Comparison of ENCODE assay signal across 19 mouse cellular contexts in genomic region chr6:100787726-100788125, GRCm38 (mm10).
"Had no signal": no experiment of that assay in that cellular context is flagged by ENCODE, and none has a peak within 500 bp of the region (broad histone marks: within the 10 kb centered on the region; RNA-seq: fewer than 3 reads in every experiment).

No protein-coding gene starts in this region.

- H3K9me3 ChIP-seq: midbrain, embryonic 10.5 days; midbrain, embryonic 12.5 days; neural tube, embryonic 15.5 days had no signal

- ATAC-seq: midbrain, embryonic 16.5 days had no signal

- H3K36me3 ChIP-seq: midbrain, embryonic 10.5 days; midbrain, embryonic 12.5 days; neural tube, embryonic 13.5 days; neural tube, embryonic 15.5 days had no signal

- H3K4me3 ChIP-seq: midbrain, embryonic 10.5 days; midbrain, embryonic 12.5 days; myocyte; neural tube, embryonic 13.5 days; neural tube, embryonic 15.5 days had no signal

- H3K4me2 ChIP-seq: lung, embryonic 14.5 days; midbrain, embryonic 12.5 days; neural tube, embryonic 13.5 days; neural tube, embryonic 15.5 days had no signal

- H3K27me3 ChIP-seq: midbrain, embryonic 12.5 days; neural tube, embryonic 13.5 days; neural tube, embryonic 15.5 days had no signal

- DNase-seq: lung, adult 18-20 months; lung, embryonic 14.5 days; lung, postnatal 10 days; lung, postnatal 4 days; midbrain, embryonic 14.5 days; retina, postnatal 1 day; right cerebral cortex, adult 18-20 months; right cerebral cortex, postnatal 25 days; right cerebral cortex, postnatal 4 days; spleen, adult 18-20 months; thymus, adult 18-20 months; thymus, postnatal 14 days; thymus, postnatal 36 days had no signal

- H3K9ac ChIP-seq: lung, embryonic 14.5 days; midbrain, embryonic 12.5 days; neural tube, embryonic 13.5 days; neural tube, embryonic 15.5 days had no signal

- H3K4me1 ChIP-seq: midbrain, embryonic 12.5 days; neural tube, embryonic 13.5 days; neural tube, embryonic 15.5 days had no signal

- H3K27ac ChIP-seq: midbrain, embryonic 12.5 days; neural tube, embryonic 13.5 days; neural tube, embryonic 15.5 days had no signal
